Mouse (Mus musculus) monocyte, adult 2 months (primary cell): ENCODE measurements around the gene Slc26a11.
"Not testable (repeated sequence)": the region's sequence is repeated elsewhere in the genome, so short reads cannot be mapped to it uniquely, and the experiment has no call there.

ENCODE experiments used
- DNase-seq, 2 experiments: peaks; one replicate each; pipeline ENCODE4 v3.0.0; 2022; ENCODE audit warnings: low spot score in 2 of 2, low read depth in 1 of 2

The Slc26a11 gene

DNA sequence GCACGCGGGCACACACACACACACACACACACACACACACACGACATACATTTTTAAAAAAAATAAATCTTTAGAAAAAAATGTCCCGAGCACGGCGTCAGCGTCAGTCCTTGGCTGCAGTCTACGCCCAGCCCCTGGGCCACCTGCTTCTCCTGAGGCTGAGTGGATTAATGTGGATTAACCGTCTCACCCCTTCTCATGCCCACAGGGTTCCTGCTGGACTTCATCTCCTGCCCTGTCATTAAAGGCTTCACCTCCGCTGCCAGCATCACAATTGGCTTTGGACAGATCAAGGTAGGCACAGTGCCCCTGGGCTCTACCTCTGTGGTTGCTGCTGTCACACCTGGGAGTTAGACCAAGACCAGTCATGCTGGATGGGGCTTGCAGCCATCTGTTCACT is 3.7 kb downstream of the Slc26a11 start:
- DNase-seq: no peak

- DNase-seq: no peak
Measured at GRCm38 (mm10) chr11:119362769-119363533, 7.6 kb downstream of the Slc26a11 start.

DNA sequence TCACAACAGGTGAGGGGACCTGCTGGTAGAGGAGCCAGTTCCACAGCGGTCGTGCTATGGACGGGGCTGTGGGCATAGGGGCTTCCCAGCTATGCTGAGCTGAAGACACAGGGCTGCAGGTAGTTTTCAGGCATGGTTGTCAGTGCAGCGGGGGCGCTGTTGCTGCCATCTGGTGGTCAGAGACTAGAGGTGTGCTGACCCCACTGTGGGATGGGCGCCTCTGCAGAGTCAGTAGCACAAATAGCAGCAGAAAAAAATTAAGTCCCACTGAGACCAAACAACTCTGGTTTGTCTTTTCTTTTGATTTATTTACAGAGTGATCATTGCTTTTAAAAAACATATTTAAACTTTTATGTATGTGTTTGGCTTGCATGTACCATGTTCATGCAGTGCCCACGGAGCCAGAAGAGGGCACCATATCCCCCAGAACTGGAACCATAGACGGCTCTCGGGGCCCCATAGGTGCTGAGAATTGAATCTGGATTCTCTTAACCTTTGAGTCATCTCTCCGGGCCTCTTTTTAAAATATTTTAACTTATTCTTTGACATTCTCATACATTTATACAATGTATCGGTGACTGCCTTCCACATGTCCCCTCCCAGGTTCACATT is 8.3 kb downstream of the Slc26a11 start:
- peak in 1 of 2 experiments; percentile 52 for DNase-seq

GRCm38 (mm10) chr11:119375425-119375824 is 20.1 kb downstream of the Slc26a11 start:
- no peak for DNase-seq

- peak in 1 of 2 experiments; percentile 26 for DNase-seq
Measured at GRCm38 (mm10) chr11:119377326-119377725, 22.0 kb downstream of the Slc26a11 start.

DNA sequence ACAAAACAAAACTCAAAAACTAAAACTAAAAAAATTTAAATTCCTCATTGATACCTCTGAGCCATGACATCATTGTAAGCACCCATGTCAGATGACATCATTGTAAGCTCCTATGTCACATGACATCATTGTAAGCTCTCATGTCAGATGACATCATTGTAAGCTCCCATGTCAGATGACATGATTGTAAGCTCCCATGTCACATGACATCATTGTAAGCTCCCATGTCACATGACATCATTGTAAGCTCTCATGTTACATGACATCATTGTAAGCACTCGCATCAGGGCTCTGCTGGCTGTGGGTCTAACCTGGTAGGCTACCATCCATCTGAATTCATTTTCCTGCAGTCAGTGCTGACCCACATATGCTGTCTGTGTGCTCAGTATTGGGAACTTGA is 23.2 kb downstream of the Slc26a11 start:
- no peak for DNase-seq

DNA sequence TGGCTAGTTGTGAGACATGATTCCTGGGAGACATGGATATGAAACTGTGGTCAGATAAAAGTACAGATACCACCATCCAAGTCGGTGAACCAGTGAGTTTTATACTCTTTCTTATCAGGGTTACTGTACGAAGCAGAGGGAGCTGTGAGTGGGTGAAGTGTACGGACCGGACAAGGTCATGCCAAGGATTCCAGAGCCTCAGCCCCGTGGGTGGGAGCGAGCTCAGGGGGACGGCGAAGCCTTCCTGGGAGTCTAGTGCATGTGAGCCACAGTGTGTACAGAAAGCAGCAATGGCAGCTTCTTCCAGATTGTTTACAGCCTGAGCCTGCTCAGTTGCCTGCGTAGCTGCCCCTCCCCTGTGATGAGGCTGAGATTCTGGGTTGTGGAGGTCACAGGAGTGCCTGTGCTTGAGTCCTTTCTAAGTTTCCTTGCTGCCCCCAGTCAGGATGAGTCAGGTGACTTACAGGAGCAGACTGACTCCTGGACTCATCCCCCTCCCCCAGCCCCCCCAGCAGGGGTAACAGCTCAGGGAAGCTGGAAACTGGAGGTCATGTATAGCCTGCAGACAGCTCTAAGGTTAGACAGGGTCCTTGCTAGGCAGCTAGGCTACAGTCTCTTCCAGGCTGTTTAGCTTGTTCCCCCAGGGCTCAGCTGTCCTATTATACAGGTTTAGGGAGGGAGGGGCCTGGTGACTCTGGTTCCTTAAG is 26.4 kb downstream of the Slc26a11 start:
- DNase-seq: no peak

DNA sequence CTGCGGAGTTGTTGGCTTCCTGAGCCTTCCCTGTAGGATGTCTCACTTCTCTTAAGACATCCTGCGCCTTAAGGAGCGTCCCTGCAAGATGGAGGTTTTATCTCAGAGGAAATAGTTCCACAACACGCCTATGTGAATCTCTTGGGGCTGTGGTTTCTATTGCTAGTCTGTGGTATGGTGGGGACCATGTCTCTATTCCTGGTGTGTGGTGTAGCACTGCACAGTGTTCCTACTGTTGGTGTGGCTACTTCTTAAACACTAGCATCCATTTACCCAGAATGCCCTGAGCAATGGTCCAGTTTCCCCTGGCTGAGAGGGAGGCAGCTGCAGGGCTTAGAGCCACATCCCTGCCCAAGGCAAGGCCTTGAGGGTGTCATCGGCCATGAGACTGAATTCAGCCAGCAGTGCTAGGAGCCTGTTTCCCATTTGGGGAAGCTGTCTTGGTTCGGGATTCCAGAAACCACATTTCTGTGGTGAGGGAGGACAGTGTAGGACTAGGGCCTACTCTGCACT is 27.0 kb downstream of the Slc26a11 start:
- no peak for DNase-seq

GRCm38 (mm10) chr11:119384904-119385303 is 29.5 kb downstream of the Slc26a11 start:
- DNase-seq: no peak

DNA sequence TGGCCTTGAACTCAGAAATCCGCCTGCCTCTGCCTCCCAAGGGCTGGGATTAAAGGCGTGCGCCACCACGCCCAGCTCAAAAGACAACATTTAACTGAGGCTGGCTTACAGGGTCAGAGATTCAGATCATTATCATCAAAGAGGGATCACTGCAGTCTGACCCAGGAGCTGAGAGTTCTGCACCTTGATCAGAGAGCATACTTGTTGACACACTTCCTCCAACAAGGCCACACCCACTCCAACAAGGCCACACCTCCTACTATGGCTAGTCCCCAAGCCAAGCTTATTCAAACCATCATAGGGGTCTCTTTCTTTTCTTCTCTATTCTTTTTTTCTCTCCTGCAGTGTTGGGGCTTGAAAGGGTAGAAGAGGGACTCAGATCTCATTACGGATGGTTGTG is 30.9 kb downstream of the Slc26a11 start:
- no peak for DNase-seq

- DNase-seq: not testable (repeated sequence)
Measured at GRCm38 (mm10) chr11:119387273-119387672, 31.9 kb downstream of the Slc26a11 start.

DNA sequence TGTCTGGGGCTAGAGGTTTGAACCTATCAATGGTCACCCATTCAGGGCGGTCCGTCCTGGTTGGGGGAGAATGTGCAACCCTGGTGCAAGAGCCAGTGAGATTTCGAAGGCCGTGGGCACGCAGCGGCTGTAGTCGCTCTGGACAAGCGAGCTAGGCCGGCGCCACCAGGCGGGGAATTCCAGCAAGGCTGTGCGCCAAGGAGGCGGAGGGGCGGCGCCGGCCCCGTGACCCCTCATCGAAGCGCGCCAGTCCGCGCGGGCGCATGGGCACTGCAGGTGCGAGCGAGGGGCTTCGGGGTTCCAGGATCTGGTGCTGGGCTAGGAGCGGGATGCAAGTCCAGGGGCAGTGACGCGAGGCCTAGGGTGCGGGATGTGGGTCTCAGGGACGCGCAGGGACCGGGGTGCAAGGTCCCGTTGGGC is 34.5 kb downstream of the Slc26a11 start:
- peak in 1 of 2 experiments; percentile 64 for DNase-seq

- peak; percentile 46 to 65 for DNase-seq
Measured at GRCm38 (mm10) chr11:119390271-119391231, 35.2 kb downstream of the Slc26a11 start.

- no peak for DNase-seq
Measured at GRCm38 (mm10) chr11:119391386-119392000, 36.1 kb downstream of the Slc26a11 start.

DNA sequence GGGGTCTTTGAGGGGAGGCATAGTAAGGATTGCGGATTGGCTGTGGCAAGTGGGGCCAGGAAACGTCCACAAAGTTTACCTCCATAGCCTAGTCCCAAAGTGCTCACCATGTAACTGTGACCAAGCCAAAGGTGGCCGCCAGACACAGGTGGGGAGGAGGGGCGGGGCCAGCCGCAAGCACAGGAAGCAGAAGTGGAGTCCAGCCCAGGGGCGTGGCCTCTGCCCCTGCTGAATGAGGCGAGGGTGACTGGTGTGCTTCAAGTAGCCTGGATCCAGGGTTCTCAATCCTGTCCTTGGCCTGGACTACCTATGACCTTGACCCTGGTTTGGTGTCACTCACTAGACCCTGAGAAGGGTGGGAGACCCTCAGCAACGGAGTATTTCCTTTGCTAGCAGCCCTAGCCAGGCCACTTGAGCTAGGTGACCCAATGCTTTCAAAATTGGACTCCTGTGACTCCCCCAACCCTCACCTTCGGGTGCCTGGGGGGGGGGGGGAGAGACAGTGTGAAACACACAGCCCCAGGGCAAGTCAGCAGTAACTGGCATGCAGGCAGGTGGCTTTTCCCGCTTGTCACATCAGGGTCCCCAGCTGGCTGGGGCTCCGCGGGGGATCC is 36.8 kb downstream of the Slc26a11 start:
- DNase-seq: peak in 1 of 2 experiments; percentile 37

DNA sequence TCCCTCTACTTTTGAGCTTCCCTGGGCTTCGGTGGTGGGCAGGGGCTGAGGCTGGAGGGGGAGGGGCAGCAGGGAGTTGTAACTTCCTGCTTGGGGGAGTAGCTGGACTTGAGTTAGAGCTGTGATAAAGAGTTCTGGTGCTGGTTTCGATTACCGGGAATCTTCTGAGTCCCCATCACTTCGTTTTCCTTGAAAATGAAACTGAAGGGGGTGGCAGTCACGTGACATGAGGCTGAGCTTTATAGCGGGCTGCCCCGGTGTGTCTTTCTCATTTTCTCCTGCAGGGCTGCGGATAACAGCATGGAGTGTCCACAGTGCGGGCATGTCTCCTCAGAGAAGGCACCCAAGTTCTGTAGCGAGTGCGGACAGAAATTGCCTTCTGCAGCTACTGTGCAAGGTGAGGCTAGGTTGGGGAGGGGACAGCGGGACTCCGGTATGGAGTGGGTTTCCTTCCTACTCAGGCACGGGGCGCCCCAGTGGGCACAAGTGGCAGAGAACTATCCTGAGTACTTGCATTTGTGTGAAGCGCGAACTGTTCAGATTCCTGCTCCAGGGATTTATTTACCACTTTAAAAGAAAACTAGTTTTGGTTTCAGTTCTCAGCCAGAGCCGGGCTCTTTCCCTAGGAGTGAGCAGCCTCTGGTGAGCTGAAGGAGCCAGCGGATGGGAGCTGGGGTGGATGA is 37.6 kb downstream of the Slc26a11 start, which contains the start of gene Rnf213:
Gene Rnf213, plus strand, starts transcription at position 301 of the 683 bp plus-strand sequence.
- peak; percentile 33 to 59 for DNase-seq

DNA sequence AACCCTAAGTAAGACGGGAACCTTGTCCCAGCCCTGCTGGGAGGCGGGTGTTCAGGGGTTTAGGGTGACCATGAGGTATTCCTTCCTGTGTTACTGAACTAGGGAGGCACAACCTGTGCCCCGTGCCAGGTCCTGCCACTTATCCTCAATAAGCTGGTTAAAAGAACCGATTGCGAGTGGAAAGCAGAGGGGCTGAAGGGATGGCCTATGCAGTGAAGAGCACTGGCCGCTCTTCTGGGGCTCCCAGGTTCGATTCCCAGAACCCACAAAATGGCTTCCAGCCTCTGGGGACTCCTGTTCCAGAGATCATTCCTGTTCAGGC is 38.1 kb downstream of the Slc26a11 start:
- DNase-seq: no peak

- no peak for DNase-seq
Measured at GRCm38 (mm10) chr11:119394210-119394609, 38.9 kb downstream of the Slc26a11 start.

- no peak for DNase-seq
Measured at GRCm38 (mm10) chr11:119395394-119395793, 40.0 kb downstream of the Slc26a11 start.
